Mouse (Mus musculus) right cerebral cortex, adult 2 months (tissue): Measurements from ENCODE around the gene Rnf187.

ENCODE experiments used
- DNase-seq, 2 experiments: peaks; one replicate each; pipeline ENCODE4 v3.0.0; 2021 to 2022; ENCODE audit warnings: low spot score in 2 of 2

Rnf187 gene

DNA sequence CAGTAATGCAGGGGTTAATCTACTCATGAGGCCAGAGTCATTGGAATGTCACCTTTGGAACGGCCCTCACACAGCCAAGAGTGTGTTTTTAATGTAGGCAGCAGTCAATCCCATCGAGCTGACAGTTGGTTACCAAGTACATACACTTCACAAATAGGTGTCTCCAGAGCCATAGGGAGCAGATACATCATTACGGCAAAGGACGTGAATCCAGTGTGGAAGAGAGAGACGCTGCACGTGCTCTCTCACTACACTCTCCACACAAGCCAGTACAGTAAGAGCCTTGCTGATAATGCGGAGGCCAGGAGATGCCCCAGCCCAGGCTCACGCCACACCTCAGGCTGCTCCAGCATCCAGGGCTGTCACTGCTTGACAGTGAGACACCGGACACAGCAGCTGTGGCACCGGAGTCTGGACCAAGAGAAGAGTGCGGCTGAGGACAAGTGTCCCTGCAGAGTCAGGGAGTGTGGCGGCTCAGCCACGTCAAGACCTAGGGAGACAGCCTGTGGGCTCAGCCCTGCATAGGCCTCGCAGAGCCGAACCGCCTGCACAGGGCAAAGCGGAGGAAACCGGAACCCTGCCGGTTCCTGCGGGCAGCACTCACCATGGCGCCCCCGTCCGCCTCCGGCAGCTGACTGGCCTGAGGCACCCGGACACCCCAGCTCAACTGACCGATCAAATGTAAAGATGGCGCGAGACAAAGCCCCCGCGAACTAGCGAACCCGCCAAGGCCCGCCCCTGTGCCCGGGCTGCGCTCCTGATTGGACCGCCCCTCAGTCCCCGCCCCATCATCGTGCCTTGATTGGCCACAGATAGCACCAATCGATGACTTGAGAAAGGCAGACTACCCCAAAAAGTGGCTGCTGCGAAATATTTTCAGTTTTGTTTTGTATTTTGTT, 35.0 kb downstream of the Rnf187 start, which contains the start of gene Zfp39:
Gene Zfp39 (minus strand): TSS at position 715 of the 899 bp plus-strand sequence.
- DNase-seq, result peak; percentile 96

DNA sequence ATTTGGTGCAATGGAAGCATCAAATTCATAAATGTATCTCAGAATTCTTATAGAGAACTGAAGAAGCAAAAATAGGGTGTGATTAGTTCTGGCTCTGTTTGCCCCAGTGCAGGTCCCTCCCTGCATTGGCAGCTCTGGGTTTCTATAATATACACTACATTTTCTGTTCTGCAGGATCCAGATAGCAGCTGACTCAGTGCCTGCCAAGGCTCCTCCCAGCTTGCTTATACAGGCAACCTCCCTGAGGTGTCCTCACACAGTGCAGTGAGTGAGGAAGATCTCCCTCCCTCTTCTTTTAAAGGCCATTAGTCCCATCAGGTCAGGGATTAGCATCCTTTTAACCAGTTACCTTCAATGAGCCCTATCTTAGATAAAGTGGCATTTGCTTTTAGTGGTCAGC, 37.6 kb downstream of the Rnf187 start:
- DNase-seq, result no peak

DNA sequence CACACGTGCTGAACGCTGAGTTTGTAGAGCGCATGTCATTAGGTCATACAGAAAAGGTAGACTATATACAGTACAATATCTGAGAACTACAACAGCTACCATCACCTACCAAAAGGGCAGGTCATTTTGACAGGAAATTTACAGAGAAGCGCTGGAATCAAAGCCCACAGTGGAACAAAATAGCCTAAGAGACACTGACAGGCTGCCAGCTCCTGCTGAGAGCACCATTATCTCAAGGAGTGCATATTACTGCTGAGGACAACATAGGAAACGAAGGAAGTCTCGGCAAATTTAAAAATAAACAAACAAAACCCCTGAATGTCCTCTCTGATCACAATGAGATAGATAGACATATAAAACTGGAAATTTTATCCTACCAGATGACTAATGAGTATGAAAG, 41.2 kb downstream of the Rnf187 start:
- DNase-seq, result no peak

- no peak for DNase-seq
These were observed 44.3 kb downstream of the Rnf187 start for GRCm38 (mm10) chr11:58894456-58894855.

- no peak for DNase-seq
These were observed 48.2 kb downstream of the Rnf187 start for GRCm38 (mm10) chr11:58890511-58890910.

DNA sequence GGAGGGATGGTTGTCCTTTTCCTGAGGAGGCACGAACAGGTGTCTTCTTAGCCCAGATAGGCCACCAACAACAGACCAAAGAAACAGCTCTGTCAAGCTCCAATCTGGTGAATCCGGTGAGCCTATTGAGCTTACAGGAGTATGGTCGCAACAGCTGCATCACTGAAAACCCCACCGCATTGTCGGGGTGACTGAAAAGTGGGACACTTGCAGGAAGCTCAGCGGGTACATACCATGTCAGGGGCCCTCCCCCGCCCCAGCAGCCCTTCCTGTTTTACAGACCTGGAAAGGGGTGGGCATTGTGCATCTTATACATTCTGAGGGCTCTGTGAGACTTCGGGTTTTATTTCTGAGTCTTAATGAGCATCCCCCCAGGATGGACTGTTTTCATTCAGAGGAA, 55.0 kb downstream of the Rnf187 start:
- no peak for DNase-seq
